Mouse (Mus musculus) Patski (cell line): ENCODE measurements at regions not wholly inside any gene's neighbourhood (a gene's known extent, or its start where the extent isn't known, plus 50 kb on each side); places are given as distances from the start of the nearest gene placed in this dataset.

ENCODE experiments used
- ATAC-seq: fragments of 100-300 bp; one replicate; pipeline ENCODE4 v1.8.0; 2021
- CTCF ChIA-PET: fragments of 350-600 bp; sonication (Branson Sonifier 250); formaldehyde crosslinking; loops from one replicate; lab custom pipeline; 2022; ENCODE audit warnings: inconsistent platforms; lab: Charles Lee
- POLR2A ChIA-PET: fragments of 350-600 bp; sonication (Branson Sonifier 250); formaldehyde crosslinking; loops from one replicate; lab custom pipeline; 2022; ENCODE audit warnings: antibody characterized with exemption, inconsistent platforms; lab: Charles Lee
- DNase-seq: peaks from one replicate; pipeline ENCODE4 v3.0.0-alpha.2; 2011; ENCODE audit warnings: low read depth, low spot score
- H3K27me3 ChIP-seq: fragments of 371-371 bp; one replicate; pipeline ENCODE4 v1.5.1; 2021
- CTCF ChIP-seq: fragments of 100-300 bp; IDR thresholded peaks from one replicate; pipeline ENCODE4 v1.5.1; 2021
- in situ Hi-C: fragments of 300-500 bp; cut with MboI; formaldehyde crosslinking; loops from 3 replicates; pipeline ENCODE4 v1.11.1; 2018; ENCODE audit warnings: low pct_unique_long_range_greater_than_20kb, mixed read lengths

GRCm38 (mm10) chr13:97311340-97311739 lies 70.4 kb downstream of the Enc1 start:
- no peak for ATAC-seq
- CTCF ChIA-PET: no interaction called here
- in situ Hi-C loops: no loop called here
- H3K27me3 ChIP-seq: no peaks in the 10 kb centered on the region
- DNase-seq: no peak
- TF ChIP-seq CTCF: no peak
- POLR2A ChIA-PET: interaction anchor here (0.8 kb wide), 1 partner anchor 21 kb away, joined by 3 read pairs; no protein-coding TSS in a partner anchor

GRCm38 (mm10) chr13:97310855-97311189 lies 69.9 kb downstream of the Enc1 start:
- ChIA-PET POLR2A (no interaction called here), CTCF (interaction anchor here (1.4 kb wide), 1 partner anchor 68 kb away, joined by 3 read pairs; no protein-coding TSS in a partner anchor)
- TF ChIP-seq CTCF: no peak
- in situ Hi-C loops: no loop called here
- DNase-seq (no peak), ATAC-seq (no peak)
- H3K27me3 ChIP-seq: no peaks in the 10 kb centered on the region

GRCm38 (mm10) chr13:97310186-97310854 lies 69.4 kb downstream of the Enc1 start:
- CTCF ChIA-PET: interaction anchor here (1.0 to 1.4 kb wide), 2 partner anchors 23 to 67 kb away, joined by 3 read pairs; no protein-coding TSS in a partner anchor
- in situ Hi-C loops: no loop called here
- POLR2A ChIA-PET: interaction anchor here (0.6 to 0.7 kb wide), 3 partner anchors 10 to 153 kb away, joined by 3 to 5 read pairs (median 3); no protein-coding TSS in a partner anchor
- no peak for TF ChIP-seq CTCF
- no peaks in the 10 kb centered on the region for H3K27me3 ChIP-seq
- ATAC-seq (no peak), DNase-seq (no peak)

- POLR2A ChIA-PET: no interaction called here
- CTCF ChIA-PET: interaction anchor here (1.0 to 1.4 kb wide), 3 partner anchors 24 to 629 kb away, joined by 3 read pairs; no protein-coding TSS in a partner anchor
These were observed 68.5 kb downstream of the Enc1 start for GRCm38 (mm10) chr13:97309411-97309810.

GRCm38 (mm10) chr13:97308431-97308830 lies 67.5 kb downstream of the Enc1 start:
- no peak for ATAC-seq
- in situ Hi-C loops: no loop called here
- POLR2A ChIA-PET: no interaction called here

More at GRCm38 (mm10) chr13:97309411-97309810, 68.5 kb downstream of the Enc1 start:
- in situ Hi-C loops: no loop called here
- no peak for ATAC-seq
- no peak for DNase-seq
- no peaks in the 10 kb centered on the region for H3K27me3 ChIP-seq
- no peak for TF ChIP-seq CTCF

More at GRCm38 (mm10) chr13:97308431-97308830, 67.5 kb downstream of the Enc1 start:
- H3K27me3 ChIP-seq: no peaks in the 10 kb centered on the region
- no peak for DNase-seq
- no peak for TF ChIP-seq CTCF
- CTCF ChIA-PET: interaction anchor here (1.3 kb wide), 1 partner anchor 630 kb away, joined by 3 read pairs; no protein-coding TSS in a partner anchor
